Mouse (Mus musculus) stomach, postnatal 0 days (tissue): ENCODE data around the gene Abca3. TPM values are rescaled to one million over a fixed set of nuclear protein-coding genes. Genes with fewer than 3 reads are reported as not detected.
"Not testable (repeated sequence)": the region's sequence is repeated elsewhere in the genome, so short reads cannot be mapped to it uniquely, and the experiment has no call there.

Experiments used
- ATAC-seq: fragments of 200-750 bp; cut with Nextera tagmentation; 2 replicates; pipeline ENCODE4 v1.8.0; 2017; ENCODE audit not compliant: low FRiP score, low TSS enrichment
- DNase-seq: peaks from one replicate; pipeline ENCODE4 v3.0.0-alpha.2; 2016; ENCODE audit warnings: low spot score
- H3K27ac ChIP-seq: fragments of 300-500 bp; sonication (generic); replicated peaks from 2 replicates; pipeline ENCODE4 v1.5.1; 2014; ENCODE audit warnings: mild to moderate bottlenecking, control low read depth
- H3K27me3 ChIP-seq: fragments of 300-500 bp; sonication (generic); 2 replicates; pipeline ENCODE4 v1.6.1; 2014; ENCODE audit warnings: low read length; ENCODE audit not compliant: control insufficient read depth, insufficient read depth
- H3K36me3 ChIP-seq: fragments of 300-500 bp; sonication (generic); 2 replicates; pipeline ENCODE4 v1.6.1; 2014; ENCODE audit warnings: low read length, mixed read lengths; ENCODE audit not compliant: control insufficient read depth, insufficient read depth
- H3K4me1 ChIP-seq: fragments of 300-500 bp; sonication (generic); replicated peaks from 2 replicates; pipeline ENCODE4 v1.6.1; 2014; ENCODE audit warnings: antibody characterized with exemption; ENCODE audit not compliant: control insufficient read depth, insufficient read depth
- H3K4me2 ChIP-seq: fragments of 300-500 bp; sonication (generic); replicated peaks from 2 replicates; pipeline ENCODE4 v1.6.1; 2014; ENCODE audit warnings: low read depth, mild to moderate bottlenecking, control low read depth, moderate library complexity
- H3K4me3 ChIP-seq: fragments of 300-500 bp; sonication (generic); 2 replicates; pipeline ENCODE4 v1.5.1; 2014; ENCODE audit warnings: low read depth, low read length, control low read depth
- H3K9ac ChIP-seq: fragments of 300-500 bp; sonication (generic); 2 replicates; pipeline ENCODE4 v1.6.1; 2014; ENCODE audit warnings: mild to moderate bottlenecking, low read length, control low read depth, mixed read lengths
- H3K9me3 ChIP-seq: fragments of 300-500 bp; sonication (generic); 2 replicates; pipeline ENCODE4 v1.6.1; 2016; ENCODE audit warnings: low read length; ENCODE audit not compliant: control insufficient read depth
- CTCF ChIP-seq: IDR thresholded peaks from 2 replicates; pipeline ENCODE4 v1.5.1; 2016; ENCODE audit warnings: antibody characterized with exemption, low read depth, mild to moderate bottlenecking, moderate library complexity
- EP300 ChIP-seq: optimal IDR thresholded peaks from 2 replicates; pipeline ENCODE3; 2016; ENCODE audit warnings: antibody characterized with exemption
- WGBS: fragments of 180-500 bp; shearing (Covaris S2); extraction: QIAGEN DNeasy Blood & Tissue Kit; methylation state at CpG from one replicate; pipeline ENCODE4 v1.1.7; 2014; 5-methylcytosine and 5-hydroxymethylcytosine counted together
- polyA plus RNA-seq: library from polyadenylated mRNA; unstranded; fragments of >200 nt; fragmentation: Nextera tagmentation; extraction: Ambion mirVana; gene quantifications from 2 replicates; pipeline ENCODE4 v1.2.1, GENCODE M21; 2015

Gene Abca3
- polyA plus RNA-seq, 1 experiment from 2014 or later = 9.2 TPM

DNA sequence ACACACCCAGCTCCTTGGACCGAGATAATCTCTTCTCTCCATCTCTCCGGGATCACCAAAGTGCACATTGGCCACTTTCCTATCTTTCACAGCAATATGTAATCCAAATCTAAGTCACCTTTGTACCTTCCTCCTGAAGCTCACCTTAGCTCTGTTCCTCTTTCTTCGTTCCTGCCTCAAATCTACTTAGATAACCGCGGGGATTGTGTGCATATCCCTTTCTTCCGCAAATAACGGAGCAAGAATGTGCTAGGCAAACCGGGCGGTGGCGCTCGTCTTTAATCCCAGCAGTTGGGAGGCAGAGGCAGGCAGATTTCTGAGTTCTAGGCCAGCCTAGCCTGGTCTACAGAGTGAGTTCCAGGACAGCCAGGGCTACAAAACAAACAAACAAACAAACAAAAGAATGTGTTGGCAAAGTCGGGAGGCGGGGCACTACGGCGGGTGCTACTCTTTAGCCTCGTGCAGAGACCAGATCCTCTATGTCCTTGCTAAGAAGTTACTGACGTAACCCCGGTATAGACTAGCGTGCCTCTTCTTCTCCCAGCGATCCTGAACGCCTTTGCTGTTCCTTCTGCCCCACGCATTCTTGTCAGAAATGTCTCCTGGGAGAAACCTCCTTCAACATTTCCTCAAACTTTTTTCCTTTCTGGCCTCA lies 61.9 kb downstream of the Abca3 start:
- peak; percentile 55 for TF ChIP-seq CTCF
- TF ChIP-seq EP300 = no peak
- Histone ChIP-seq H3K9ac (peak overlapping the region; percentile 69), H3K4me3 (peak overlapping the region; percentile 95), H3K9me3 (no peaks in the 10 kb centered on the region), H3K4me1 (no peaks in the 10 kb centered on the region), H3K27ac (peak overlapping the region; percentile 92), H3K36me3 (peaks cover 12% of the 10 kb centered on the region), H3K27me3 (no peaks in the 10 kb centered on the region), H3K4me2 (peak overlapping the region; percentile 76)
- WGBS = 26% methylated on average over 22 of the region's 22 CpGs
- ATAC-seq = peak; percentile 11; the same call in 1 of the 2 replicates
- DNase-seq = peak; percentile 51

DNA sequence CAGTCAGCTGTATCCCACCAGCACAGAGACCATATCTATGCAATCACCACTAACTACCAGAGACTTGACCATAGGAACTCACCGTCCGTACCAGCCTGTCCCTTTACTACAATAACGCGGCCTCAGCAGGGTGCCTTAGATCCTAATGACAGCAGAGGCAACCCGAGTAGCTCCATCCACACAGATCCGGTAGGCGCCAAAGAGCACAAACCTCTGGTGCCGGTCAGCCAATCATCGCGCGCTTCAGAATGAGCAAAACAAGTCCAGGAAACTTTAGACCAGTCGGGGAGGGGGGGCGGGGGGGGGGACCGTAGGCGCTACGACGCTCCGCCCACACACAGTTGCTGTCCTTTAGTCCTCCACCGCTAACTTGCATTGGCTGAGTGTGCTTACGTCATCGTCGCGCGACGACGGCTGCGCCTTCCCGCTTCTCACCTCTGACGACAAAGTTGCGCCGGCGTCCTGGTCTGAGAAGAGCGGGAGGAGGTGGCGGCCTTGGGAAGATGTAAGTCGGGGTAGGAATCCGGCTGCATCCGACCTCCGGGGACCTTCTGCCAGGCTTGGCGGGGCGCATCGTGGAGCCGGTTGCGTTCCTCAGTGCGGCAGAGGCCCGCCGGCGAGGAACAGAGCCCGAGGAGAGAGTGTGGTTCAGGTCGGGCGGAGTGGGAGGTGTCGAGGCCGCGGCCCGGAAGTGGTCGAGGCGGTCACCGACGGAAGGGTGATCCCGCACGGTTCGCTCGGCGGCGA lies 62.7 kb downstream of the Abca3 start, which contains the start of gene Rnps1:
TSS of gene Rnps1 (plus strand) at position 336 of the 747 bp plus-strand sequence.
- TF ChIP-seq CTCF (peak; percentile 42), EP300 (no peak)
- Histone ChIP-seq H3K27ac (peak within 1 kb of the TSS; percentile 96), H3K4me1 (no peaks in the 10 kb centered on the region), H3K4me3 (peak within 1 kb of the TSS; percentile 95), H3K27me3 (no peaks in the 10 kb centered on the region), H3K9ac (peak within 1 kb of the TSS; percentile 95), H3K36me3 (peaks cover 9% of the 10 kb centered on the region), H3K9me3 (no peaks in the 10 kb centered on the region), H3K4me2 (peak within 1 kb of the TSS; percentile 78)
- under 1% methylated on average over 64 of the region's 64 CpGs for WGBS
- ATAC-seq = peak; percentile 95
- DNase-seq = peak; percentile 100

DNA sequence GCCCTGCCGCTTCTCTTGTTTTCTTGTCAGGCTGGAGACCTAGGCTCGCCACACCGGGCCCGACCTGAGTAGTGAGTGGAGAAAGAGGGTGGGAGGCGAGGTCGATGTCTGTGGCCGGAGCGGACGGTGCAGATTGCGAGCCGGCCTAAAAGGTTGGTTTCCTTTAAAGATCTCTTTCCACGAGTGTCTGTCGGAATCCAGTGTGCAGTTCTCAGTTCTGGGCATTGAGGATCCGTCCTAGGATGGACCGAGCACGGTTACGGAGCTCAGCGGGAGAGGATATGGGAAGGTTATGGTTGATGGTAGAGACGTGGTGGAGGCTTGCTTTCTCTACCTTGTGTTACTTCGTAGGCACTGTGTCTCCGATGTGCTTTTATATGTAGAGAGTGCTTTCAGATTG lies 63.3 kb downstream of the Abca3 start:
- H3K36me3 ChIP-seq = peaks cover 10% of the 10 kb centered on the region
- peak; percentile 6; the same call in 1 of the 2 replicates for ATAC-seq

DNA sequence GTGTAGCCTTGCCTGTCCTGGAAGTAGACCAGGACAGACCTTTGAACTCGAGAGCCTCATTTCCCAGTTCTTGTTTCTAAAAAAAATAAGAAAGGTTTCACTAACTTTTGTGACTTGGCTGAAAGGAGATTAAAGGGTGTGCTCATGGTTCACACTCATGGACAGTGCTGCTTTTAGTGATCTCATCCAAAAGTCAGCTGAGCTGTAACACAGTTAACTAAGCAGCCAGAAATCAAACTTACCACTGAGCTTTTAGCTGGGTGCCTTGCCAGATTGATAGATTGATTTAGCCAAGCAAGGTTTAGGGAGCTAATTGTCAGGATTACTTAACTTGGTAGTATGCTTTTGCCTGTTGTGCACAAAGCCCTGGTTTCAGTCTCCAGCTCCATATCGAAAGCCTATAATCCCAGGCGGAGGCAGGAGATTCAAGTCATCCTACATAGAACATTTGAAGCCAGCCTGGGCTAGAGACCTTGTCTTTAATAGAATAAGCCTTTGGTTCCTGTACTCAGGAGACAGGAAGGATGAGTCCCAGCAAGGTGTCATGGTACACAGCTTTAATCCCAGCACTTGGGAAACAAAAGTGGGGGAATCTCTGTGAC lies 64.4 kb downstream of the Abca3 start:
- no peaks in the 10 kb centered on the region for H3K4me1 ChIP-seq
- ATAC-seq (no peak), DNase-seq (no peak)
- no peak overlapping the region for H3K27ac ChIP-seq
- peak overlapping the region; percentile 95; the same call in 1 of the 2 replicates for H3K4me3 ChIP-seq
- peak overlapping the region; percentile 95 for H3K9ac ChIP-seq
- H3K36me3 ChIP-seq = peaks cover 15% of the 10 kb centered on the region
- no peaks in the 10 kb centered on the region for H3K27me3 ChIP-seq
- TF ChIP-seq EP300 (no peak), CTCF (no peak)
- H3K4me2 ChIP-seq = peak overlapping the region; percentile 78
- H3K9me3 ChIP-seq = no peaks in the 10 kb centered on the region
- WGBS = 71% methylated on average over 3 of the region's 3 CpGs

More for the DNA sequence above, 63.3 kb downstream of the Abca3 start:
- peak overlapping the region; percentile 96 for H3K27ac ChIP-seq
- no peaks in the 10 kb centered on the region for H3K9me3 ChIP-seq
- no peak for DNase-seq
- under 1% methylated on average over 21 of the region's 21 CpGs for WGBS
- H3K4me1 ChIP-seq = no peaks in the 10 kb centered on the region
- peak overlapping the region; percentile 78 for H3K4me2 ChIP-seq
- TF ChIP-seq CTCF (no peak), EP300 (no peak)
- H3K4me3 ChIP-seq = peak overlapping the region; percentile 95
- peak overlapping the region; percentile 95 for H3K9ac ChIP-seq
- no peaks in the 10 kb centered on the region for H3K27me3 ChIP-seq

DNA sequence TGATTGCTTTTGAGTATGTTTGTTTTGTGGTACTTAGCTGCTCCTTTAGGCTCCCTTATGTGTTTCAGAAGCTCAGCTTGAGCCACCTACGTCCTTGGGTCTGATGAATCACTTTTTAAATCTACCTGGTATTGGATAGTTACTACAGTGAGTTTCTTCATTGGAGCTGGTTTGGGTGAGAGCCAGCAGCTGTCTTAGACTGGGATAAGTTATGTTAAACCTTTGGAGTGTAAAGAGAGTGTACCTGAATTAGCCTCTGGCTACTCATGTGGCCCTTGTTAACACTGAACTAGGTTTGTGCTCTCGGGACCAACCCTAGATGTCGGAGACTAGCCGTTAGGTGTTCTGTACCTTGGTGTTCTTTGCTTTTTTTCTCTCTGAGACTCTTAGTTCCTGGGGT lies 71.4 kb downstream of the Abca3 start:
- TF ChIP-seq CTCF (no peak), EP300 (no peak)
- H3K9me3 ChIP-seq = no peaks in the 10 kb centered on the region
- no peak overlapping the region for H3K9ac ChIP-seq
- ATAC-seq = no peak
- no peak for DNase-seq
- no peak overlapping the region for H3K4me3 ChIP-seq
- H3K27ac ChIP-seq = no peak overlapping the region
- H3K27me3 ChIP-seq = no peaks in the 10 kb centered on the region
- H3K36me3 ChIP-seq = peaks cover 35% of the 10 kb centered on the region
- no peak overlapping the region for H3K4me2 ChIP-seq
- H3K4me1 ChIP-seq = no peaks in the 10 kb centered on the region; the same call in 1 of the 2 replicates
- 82% methylated on average over 4 of the region's 4 CpGs for WGBS

DNA sequence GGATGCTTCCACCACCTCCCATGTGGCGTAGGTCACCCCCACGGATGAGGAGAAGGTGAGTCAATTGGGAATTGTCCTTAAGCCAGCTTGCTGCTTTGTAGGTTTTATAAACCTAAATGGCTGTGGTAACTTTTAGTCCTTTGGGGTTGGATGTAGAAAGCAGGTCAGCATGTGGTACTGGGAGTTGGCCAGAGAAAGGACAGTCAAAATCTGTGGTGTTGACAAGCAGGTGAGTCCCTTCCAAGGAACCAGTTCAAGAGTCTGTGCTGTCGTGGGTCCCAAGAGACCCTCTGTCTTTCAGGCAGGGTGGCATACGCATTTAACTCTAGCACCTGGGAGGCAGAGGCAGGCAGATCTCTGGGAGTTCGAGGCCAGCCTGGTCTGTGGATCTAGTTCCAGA lies 72.7 kb downstream of the Abca3 start:
- WGBS = 90% methylated on average over 5 of the region's 5 CpGs
- H3K4me1 ChIP-seq = no peaks in the 10 kb centered on the region; the same call in 1 of the 2 replicates
- no peaks in the 10 kb centered on the region for H3K27me3 ChIP-seq
- no peak for ATAC-seq
- peaks cover 30% of the 10 kb centered on the region for H3K36me3 ChIP-seq
- H3K9me3 ChIP-seq = no peaks in the 10 kb centered on the region
- TF ChIP-seq CTCF (no peak), EP300 (no peak)
- no peak overlapping the region for H3K9ac ChIP-seq
- no peak for DNase-seq
- no peak overlapping the region for H3K27ac ChIP-seq
- H3K4me2 ChIP-seq = no peak overlapping the region
- no peak overlapping the region for H3K4me3 ChIP-seq

DNA sequence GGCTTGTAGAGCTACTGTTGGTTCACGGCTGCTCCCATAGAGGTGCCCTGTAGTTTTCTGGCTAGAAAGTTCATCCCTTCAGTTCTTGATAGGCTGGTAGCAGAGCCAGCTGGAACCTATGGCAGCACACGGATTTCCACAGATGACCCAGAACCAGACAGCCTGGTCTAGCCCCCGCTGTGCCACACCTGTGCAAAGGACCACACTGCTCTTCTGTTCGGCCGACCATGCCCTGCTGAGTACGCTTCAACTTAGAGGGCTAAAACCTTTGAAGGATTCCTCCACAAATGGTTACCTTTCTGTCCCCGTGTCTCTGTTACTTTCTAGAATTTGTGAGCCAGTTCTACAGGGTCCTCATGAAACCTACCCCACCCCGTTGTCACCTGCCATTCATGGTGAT lies 73.6 kb downstream of the Abca3 start:
- H3K9ac ChIP-seq, H3K4me2 ChIP-seq, H3K4me3 ChIP-seq, ATAC-seq, DNase-seq, H3K27ac ChIP-seq, H3K27me3 ChIP-seq, H3K4me1 ChIP-seq, H3K9me3 ChIP-seq: not testable (repeated sequence)
- H3K36me3 ChIP-seq = peaks cover 25% of the 10 kb centered on the region
- 93% methylated on average over 4 of the region's 8 CpGs for WGBS
